Mouse (Mus musculus): ENCODE data around the gene AC131692.1. TPM values are rescaled to one million over a fixed set of nuclear protein-coding genes. Genes with fewer than 3 reads are reported as not detected.
"Not testable (repeated sequence)": the region's sequence is repeated elsewhere in the genome, so short reads cannot be mapped to it uniquely, and the experiment has no call there.

The AC131692.1 gene
- polyA plus RNA-seq, 1 experiment from 2014 or later: 0.19 TPM

DNA sequence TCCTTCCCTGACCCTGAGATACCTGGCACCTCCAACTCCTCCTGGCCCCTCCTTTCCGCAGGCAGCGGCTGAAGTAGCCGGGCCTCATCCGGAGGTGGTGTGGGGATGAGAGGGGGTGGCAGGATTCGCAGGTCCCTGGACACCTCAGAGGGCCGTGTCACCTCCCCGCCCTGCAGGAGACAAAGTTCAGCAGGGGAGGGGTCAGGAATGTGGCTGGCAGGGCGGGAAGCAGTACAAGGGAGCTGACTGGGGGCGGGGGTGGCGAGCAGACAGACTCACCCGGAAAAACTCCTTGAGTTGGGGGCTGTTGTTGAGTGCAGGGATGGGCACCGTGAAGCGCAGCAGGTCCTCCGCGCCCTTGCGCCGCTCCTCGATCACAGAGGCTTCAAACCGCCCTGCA is 27.5 kb downstream of the AC131692.1 start:
- H3K9me3 ChIP-seq (replicated peaks; ENCODE audit: control insufficient read depth, low read length): no peaks in the 10 kb centered on the region
- 33% methylated on average over 19 of the region's 19 CpGs for whole genome bisulfite sequencing

DNA sequence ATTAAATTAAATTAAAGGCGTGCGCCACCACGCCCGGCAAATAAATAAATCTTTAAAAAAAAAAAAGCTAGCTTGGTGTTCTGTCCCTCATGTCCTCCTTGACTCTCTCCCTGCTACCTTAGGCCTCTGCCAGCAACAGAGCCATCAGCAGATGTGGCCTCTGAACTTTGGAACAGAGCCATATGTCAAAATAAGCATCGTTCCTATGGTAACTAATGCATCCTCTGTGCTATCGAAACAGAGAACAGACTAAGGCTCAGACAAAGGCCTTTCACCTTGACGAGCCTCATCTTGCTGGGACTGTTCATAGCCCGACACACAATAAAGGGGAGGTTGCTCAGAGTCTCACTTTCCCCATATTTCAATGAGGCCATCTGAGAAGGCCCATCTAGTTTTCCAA is 29.1 kb downstream of the AC131692.1 start:
- H3K27ac ChIP-seq (ENCODE audit: low read length): no peak overlapping the region
- no peak overlapping the region for H3K4me2 ChIP-seq (ENCODE audit: low read depth, low read length)
- no peak for ATAC-seq (ENCODE audit: insufficient read depth, low FRiP score)
- WGBS: 61% methylated on average over 8 of the region's 8 CpGs
- H3K4me1 ChIP-seq (ENCODE audit: control insufficient read depth, insufficient read depth, low read length): peaks cover 14% of the 10 kb centered on the region; the same call in 1 of the 2 replicates
- no peak overlapping the region for H3K4me3 ChIP-seq (replicated peaks; ENCODE audit: low read length)
- 0 out of 2 replicates have a peak overlapping the region, but pooled peaks have one; percentile 22 for H3K9ac ChIP-seq (ENCODE audit: low read length)
- no peaks in the 10 kb centered on the region for H3K36me3 ChIP-seq (ENCODE audit: control insufficient read depth, insufficient read depth, low read length)
- no peaks in the 10 kb centered on the region for H3K9me3 ChIP-seq (replicated peaks; ENCODE audit: control insufficient read depth, low read length)
- H3K27me3 ChIP-seq (ENCODE audit: control insufficient read depth, insufficient read depth, low read length): no peaks in the 10 kb centered on the region

More for the DNA sequence above, 27.5 kb downstream of the AC131692.1 start:
- peak overlapping the region; percentile 35; the same call in 1 of the 2 replicates for H3K9ac ChIP-seq (ENCODE audit: low read length)
- H3K27ac ChIP-seq (ENCODE audit: low read length): no peak overlapping the region
- H3K4me1 ChIP-seq (ENCODE audit: control insufficient read depth, insufficient read depth, low read length): peaks cover 13% of the 10 kb centered on the region; the same call in 1 of the 2 replicates
- H3K36me3 ChIP-seq (ENCODE audit: control insufficient read depth, insufficient read depth, low read length): no peaks in the 10 kb centered on the region
- no peak overlapping the region for H3K4me2 ChIP-seq (ENCODE audit: low read depth, low read length)
- no peak overlapping the region for H3K4me3 ChIP-seq (replicated peaks; ENCODE audit: low read length)
- no peaks in the 10 kb centered on the region for H3K27me3 ChIP-seq (ENCODE audit: control insufficient read depth, insufficient read depth, low read length)
- no peak for ATAC-seq (ENCODE audit: insufficient read depth, low FRiP score)

DNA sequence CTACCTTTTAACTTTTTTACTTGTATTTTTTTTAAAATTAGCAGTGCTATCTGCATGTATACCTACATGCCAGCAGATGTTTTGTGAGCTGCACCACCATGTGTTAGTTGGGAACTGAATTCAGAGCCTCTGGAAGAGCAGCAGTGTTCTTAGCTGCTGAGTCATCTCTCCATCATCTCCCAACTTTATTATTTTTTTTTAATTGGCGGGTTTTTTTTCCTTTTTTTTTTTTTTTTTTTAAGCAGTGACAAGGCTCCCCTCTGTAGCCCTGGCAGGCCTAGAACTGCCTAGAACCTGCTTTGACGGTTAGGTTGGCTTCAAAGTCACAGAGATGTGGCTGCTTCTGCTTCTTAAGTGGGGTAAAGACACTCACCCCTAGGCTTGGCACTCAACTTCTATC is 30.7 kb downstream of the AC131692.1 start:
- H3K9ac ChIP-seq (ENCODE audit: low read length): no peak overlapping the region
- no peak overlapping the region for H3K4me3 ChIP-seq (replicated peaks; ENCODE audit: low read length)
- H3K9me3 ChIP-seq (replicated peaks; ENCODE audit: control insufficient read depth, low read length): no peaks in the 10 kb centered on the region
- no peak for ATAC-seq (ENCODE audit: insufficient read depth, low FRiP score)
- H3K4me2 ChIP-seq (ENCODE audit: low read depth, low read length): no peak overlapping the region
- no peaks in the 10 kb centered on the region for H3K36me3 ChIP-seq (ENCODE audit: control insufficient read depth, insufficient read depth, low read length)
- WGBS: 72% methylated on average over 2 of the region's 2 CpGs
- H3K27ac ChIP-seq (ENCODE audit: low read length): no peak overlapping the region
- H3K27me3 ChIP-seq (ENCODE audit: control insufficient read depth, insufficient read depth, low read length): no peaks in the 10 kb centered on the region
- H3K4me1 ChIP-seq (ENCODE audit: control insufficient read depth, insufficient read depth, low read length): 0 out of 2 replicates have a peak, but pooled peaks cover 7% of the 10 kb centered on the region

DNA sequence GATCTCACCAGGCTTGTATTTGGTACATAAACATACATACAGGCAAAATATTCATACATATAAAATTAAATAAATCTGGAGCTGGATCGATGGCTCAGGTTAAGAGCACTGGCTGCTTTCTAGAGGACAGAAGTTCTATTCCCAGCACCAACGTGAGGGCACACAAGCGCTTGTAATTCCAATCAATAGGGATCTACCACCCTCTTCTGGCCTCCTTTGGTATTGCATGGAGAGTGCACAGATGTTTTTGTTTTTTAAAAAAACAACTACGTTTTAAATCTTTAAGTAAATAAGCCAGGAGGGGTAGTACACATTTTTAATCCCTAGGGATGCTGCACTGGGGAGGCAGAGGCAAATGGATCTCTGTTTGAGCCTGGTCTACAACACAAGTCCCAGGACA is 32.1 kb downstream of the AC131692.1 start:
- no peak for ATAC-seq (ENCODE audit: insufficient read depth, low FRiP score)
- WGBS: 25% methylated on average over 4 of the region's 4 CpGs
- Histone ChIP-seq H3K27ac (ENCODE audit: low read length) (no peak overlapping the region), H3K27me3 (ENCODE audit: control insufficient read depth, insufficient read depth, low read length) (no peaks in the 10 kb centered on the region), H3K9me3 (replicated peaks; ENCODE audit: control insufficient read depth, low read length) (no peaks in the 10 kb centered on the region), H3K4me3 (replicated peaks; ENCODE audit: low read length) (no peak overlapping the region), H3K4me2 (ENCODE audit: low read depth, low read length) (no peak overlapping the region), H3K9ac (ENCODE audit: low read length) (no peak overlapping the region), H3K36me3 (ENCODE audit: control insufficient read depth, insufficient read depth, low read length) (no peaks in the 10 kb centered on the region), H3K4me1 (ENCODE audit: control insufficient read depth, insufficient read depth, low read length) (0 out of 2 replicates have a peak, but pooled peaks cover 7% of the 10 kb centered on the region)

DNA sequence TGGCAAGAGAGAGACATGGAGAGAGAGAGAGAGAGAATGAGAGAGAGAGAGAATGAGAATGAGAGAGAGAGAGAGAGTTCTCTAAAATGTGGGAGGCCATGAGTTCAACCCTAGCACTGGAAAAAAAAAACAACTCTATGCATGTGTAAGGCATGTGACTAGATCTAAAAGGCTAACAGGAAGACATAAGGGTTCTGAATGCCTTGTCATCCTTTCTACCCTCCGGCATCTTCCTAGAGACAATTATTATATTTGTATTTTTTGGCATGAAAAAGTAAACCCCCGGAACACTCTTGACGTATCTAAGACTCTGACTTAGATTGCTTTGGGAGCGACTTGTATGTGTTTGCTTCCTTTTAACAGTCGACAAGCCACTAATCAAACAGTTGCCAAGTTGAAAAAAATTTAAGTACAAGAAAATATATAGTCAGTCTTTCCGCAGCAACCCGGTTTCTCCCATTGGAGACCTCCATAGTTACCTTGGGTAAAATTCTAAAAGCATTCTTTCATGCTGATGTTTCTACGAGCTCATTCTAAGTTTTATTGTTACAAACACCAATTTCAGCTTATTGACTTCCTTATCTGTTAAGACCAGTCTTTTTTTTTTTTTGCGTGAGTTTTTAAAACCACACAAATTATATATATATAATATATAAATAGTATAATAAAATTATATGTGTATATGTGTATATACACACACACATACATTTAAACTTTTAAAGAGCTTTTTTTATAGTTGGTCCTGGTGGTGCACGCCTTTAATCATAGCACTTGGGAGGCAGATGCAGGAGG is 32.8 kb downstream of the AC131692.1 start:
- no peaks in the 10 kb centered on the region for H3K36me3 ChIP-seq (ENCODE audit: control insufficient read depth, insufficient read depth, low read length)
- H3K4me2 ChIP-seq (ENCODE audit: low read depth, low read length): peak overlapping the region; percentile 65
- no peak for ATAC-seq (ENCODE audit: insufficient read depth, low FRiP score)
- H3K4me3 ChIP-seq (replicated peaks; ENCODE audit: low read length): peak overlapping the region; percentile 65
- H3K4me1 ChIP-seq (ENCODE audit: control insufficient read depth, insufficient read depth, low read length): 0 out of 2 replicates have a peak, but pooled peaks cover 7% of the 10 kb centered on the region
- peak overlapping the region; percentile 80 for H3K9ac ChIP-seq (ENCODE audit: low read length)
- H3K27me3 ChIP-seq (ENCODE audit: control insufficient read depth, insufficient read depth, low read length): no peaks in the 10 kb centered on the region
- 66% methylated on average over 10 of the region's 10 CpGs for WGBS
- no peaks in the 10 kb centered on the region for H3K9me3 ChIP-seq (replicated peaks; ENCODE audit: control insufficient read depth, low read length)
- H3K27ac ChIP-seq (ENCODE audit: low read length): peak overlapping the region; percentile 94; the same call in 1 of the 2 replicates

DNA sequence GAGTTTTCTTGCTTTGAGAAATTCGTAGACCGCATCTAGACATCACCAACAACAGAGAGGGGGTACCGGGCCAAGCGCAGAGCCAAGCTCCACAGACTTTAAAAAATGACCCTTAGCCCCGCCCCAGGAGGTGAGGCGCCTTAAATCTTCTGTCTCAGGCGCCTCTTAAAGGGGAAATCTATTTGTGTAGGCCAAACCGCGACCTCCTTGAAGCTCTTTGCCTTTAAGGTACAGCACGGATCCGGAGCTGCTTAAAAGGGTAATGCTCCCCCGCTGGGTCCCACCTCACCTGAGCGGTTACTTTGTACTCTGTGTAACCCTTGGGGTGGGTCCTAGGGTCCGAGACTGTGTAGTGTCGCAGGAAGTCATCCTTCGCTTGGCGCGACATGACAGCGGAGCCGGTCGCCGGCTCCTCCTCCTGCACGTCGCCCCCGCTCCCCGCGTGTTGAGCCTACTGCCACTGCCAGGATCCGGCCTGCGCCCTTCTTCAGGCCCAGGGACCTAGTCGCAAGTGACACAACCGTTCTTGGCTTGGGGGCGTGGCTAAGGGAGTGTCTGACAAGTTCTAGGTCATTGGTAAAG is 33.6 kb downstream of the AC131692.1 start, which contains the start of gene Snx15:
Gene Snx15, minus strand, starts transcription at position 545 of the 582 bp plus-strand sequence.
- no peaks in the 10 kb centered on the region for H3K27me3 ChIP-seq (ENCODE audit: control insufficient read depth, insufficient read depth, low read length)
- WGBS: under 1% methylated on average over 32 of the region's 32 CpGs
- ATAC-seq (ENCODE audit: insufficient read depth, low FRiP score): peak; percentile 92

DNA sequence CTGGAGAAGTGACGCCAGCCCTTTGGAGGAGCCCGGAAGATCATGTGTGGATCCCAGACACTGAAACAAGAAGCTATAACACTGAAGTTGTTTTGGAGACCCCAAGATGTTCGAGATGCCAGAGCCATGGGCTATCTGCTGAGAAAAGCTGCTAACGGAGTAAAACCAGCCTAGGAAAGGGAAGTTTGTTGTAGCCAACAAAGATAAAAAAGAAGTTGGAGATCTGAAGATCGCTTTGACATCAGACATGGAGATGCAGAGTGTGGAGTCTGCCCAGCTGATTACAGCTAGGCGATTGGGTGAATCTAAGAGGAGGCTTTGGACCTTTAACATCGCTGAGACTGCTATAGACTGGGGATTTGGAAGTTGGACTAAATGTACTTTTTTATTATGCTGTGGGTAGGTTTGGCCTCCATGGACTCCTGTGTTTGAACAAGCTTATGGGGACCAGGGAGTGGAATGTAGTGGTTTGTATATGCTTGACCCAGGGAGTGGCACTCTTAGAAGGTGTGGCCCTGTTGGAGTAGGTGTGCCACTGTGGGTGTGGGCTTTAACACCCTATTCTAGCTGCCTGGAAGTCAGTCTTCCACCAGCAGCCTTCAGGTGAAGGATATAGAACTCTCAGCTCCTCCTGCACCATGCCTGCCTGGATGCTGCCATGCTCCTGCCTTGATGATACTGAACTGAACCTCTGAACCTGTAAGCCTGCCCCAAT is 36.4 kb downstream of the AC131692.1 start:
- not testable (repeated sequence) for H3K27me3 ChIP-seq (ENCODE audit: control insufficient read depth, insufficient read depth, low read length); H3K4me3 ChIP-seq (replicated peaks; ENCODE audit: low read length); H3K9me3 ChIP-seq (replicated peaks; ENCODE audit: control insufficient read depth, low read length); ATAC-seq (ENCODE audit: insufficient read depth, low FRiP score); H3K9ac ChIP-seq (ENCODE audit: low read length); H3K4me1 ChIP-seq (ENCODE audit: control insufficient read depth, insufficient read depth, low read length); H3K4me2 ChIP-seq (ENCODE audit: low read depth, low read length); H3K36me3 ChIP-seq (ENCODE audit: control insufficient read depth, insufficient read depth, low read length)
- WGBS: 68% methylated on average over 7 of the region's 7 CpGs
- H3K27ac ChIP-seq (ENCODE audit: low read length): peak overlapping the region; percentile 21; the same call in 1 of the 2 replicates

More for the DNA sequence above, 33.6 kb downstream of the AC131692.1 start, which contains the start of gene Snx15:
- Histone ChIP-seq H3K9ac (ENCODE audit: low read length) (peak within 1 kb of the TSS; percentile 80), H3K27ac (ENCODE audit: low read length) (peak within 1 kb of the TSS; percentile 94), H3K36me3 (ENCODE audit: control insufficient read depth, insufficient read depth, low read length) (no peaks in the 10 kb centered on the region), H3K4me3 (replicated peaks; ENCODE audit: low read length) (peak within 1 kb of the TSS; percentile 65), H3K4me2 (ENCODE audit: low read depth, low read length) (peak within 1 kb of the TSS; percentile 65), H3K9me3 (replicated peaks; ENCODE audit: control insufficient read depth, low read length) (no peaks in the 10 kb centered on the region), H3K4me1 (ENCODE audit: control insufficient read depth, insufficient read depth, low read length) (0 out of 2 replicates have a peak, but pooled peaks cover 7% of the 10 kb centered on the region)

DNA sequence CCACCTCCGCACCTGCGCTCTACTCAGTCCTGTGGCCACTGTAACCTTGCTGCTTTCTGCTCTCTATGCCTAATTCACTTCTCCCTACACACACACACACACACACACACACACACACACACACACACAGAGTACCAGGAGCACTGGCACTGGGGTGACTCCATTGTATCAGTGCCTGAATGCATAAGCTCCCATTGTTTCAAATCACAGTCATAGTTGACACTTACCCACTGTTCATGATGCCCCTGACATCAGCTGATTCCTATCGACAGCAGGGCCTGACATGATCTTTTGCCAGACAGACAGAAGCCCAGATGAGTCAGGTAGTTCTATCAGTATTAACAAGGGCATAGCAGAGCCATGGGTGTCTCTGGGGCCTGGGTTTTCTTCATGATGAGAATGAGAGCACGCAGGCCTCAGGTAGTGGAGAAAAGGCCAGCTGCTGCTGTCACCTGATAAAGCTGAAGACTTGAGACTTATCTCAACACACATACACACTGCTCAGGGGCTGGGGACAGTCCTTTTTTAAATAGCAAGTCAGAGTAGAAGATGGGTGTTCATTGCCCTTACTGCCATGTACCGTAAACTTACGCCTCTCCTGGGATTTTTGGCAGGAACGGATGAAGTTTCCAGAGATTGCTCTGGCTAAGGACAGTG is 38.1 kb downstream of the AC131692.1 start:
- no peaks in the 10 kb centered on the region for H3K9me3 ChIP-seq (replicated peaks; ENCODE audit: control insufficient read depth, low read length)
- H3K27me3 ChIP-seq (ENCODE audit: control insufficient read depth, insufficient read depth, low read length): no peaks in the 10 kb centered on the region
- ATAC-seq (ENCODE audit: insufficient read depth, low FRiP score): no peak
- no peak overlapping the region for H3K4me3 ChIP-seq (replicated peaks; ENCODE audit: low read length)
- H3K4me1 ChIP-seq (ENCODE audit: control insufficient read depth, insufficient read depth, low read length): 0 out of 2 replicates have a peak, but pooled peaks cover 2% of the 10 kb centered on the region
- H3K36me3 ChIP-seq (ENCODE audit: control insufficient read depth, insufficient read depth, low read length): peaks cover 11% of the 10 kb centered on the region; the same call in 1 of the 2 replicates
- WGBS: 84% methylated on average over 7 of the region's 7 CpGs
- H3K27ac ChIP-seq (ENCODE audit: low read length): no peak overlapping the region
- no peak overlapping the region for H3K4me2 ChIP-seq (ENCODE audit: low read depth, low read length)
- H3K9ac ChIP-seq (ENCODE audit: low read length): no peak overlapping the region
